Mouse (Mus musculus) myocyte (in vitro differentiated cells): ENCODE data around the gene Camk2d.

Experiments
- POLR2A ChIP-seq: IDR thresholded peaks from one replicate; pipeline ENCODE4 v1.6.1; 2011; ENCODE audit warnings: low read depth, mild to moderate bottlenecking, control low read depth, moderate library complexity; ENCODE audit not compliant: insufficient read length
- POLR2AphosphoS2 ChIP-seq: IDR thresholded peaks from one replicate; pipeline ENCODE4 v1.6.1; 2011; ENCODE audit warnings: low read depth, control low read depth; ENCODE audit not compliant: insufficient read length

- TF ChIP-seq POLR2A (no peak), POLR2AphosphoS2 (no peak)
Observed at GRCm38 (mm10) chr3:126667451-126667850, 71.3 kb downstream of the Camk2d start.
